Comparison of ENCODE assay signal across 23 mouse cellular contexts in the genomic region with DNA sequence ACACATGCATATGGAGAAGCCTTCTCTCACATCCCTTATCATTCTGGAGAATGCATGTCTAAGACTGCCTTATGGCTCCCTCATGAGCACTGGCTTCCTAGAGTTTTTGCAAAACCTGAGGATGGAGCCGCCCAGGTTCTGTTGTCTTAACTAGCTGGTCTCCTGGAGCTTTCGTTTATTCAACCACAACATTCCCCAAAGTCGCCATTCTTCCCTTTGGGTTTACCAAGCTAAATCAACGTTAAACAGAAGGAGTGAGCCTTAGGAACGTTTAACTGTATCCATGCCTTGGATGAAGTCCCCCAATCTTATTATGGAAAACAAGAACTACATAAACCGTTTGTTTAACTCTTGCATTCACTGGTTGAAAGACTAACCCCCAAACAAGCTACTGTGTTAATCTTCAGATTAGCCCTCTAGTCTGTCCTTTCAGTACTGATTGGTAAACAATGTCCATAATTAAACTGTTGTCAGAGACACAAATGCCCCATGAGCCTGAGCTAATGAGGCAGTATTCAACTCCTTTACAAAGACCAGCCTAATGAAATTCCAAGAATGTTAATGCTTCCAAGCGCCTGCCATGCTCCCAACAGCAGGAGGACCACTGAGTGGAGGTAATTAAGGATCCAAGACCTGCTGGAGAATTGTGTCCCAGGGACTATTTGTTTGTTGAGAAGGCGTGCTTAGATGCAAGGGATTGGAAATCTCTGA.
DNase-seq lines count a peak whose midpoint lies in the region; ATAC-seq lines count a peak whose summit lies in the region.
"Had no signal": no experiment of that assay in that cellular context is flagged by ENCODE, and none has a peak within 500 bp of the region (broad histone marks: within the 10 kb centered on the region; RNA-seq: fewer than 3 reads in every experiment).

No protein-coding gene starts in this region.

- intact Hi-C loops in heart, postnatal 10 days (cut with DNase I), result no loop called here
- intact Hi-C loops in gastrocnemius, postnatal 36 days (cut with DNase I), result no loop called here

- H3K36me3 ChIP-seq in heart, embryonic 10.5 days, result no peaks in the 10 kb centered on the region
- no peaks in the 10 kb centered on the region for H3K36me3 ChIP-seq in embryonic facial prominence, embryonic 10.5 days (replicated peaks)
- H3K36me3 ChIP-seq in forebrain, embryonic 16.5 days (ENCODE audit: control insufficient read depth, insufficient read depth), result no peaks in the 10 kb centered on the region
- H3K36me3 ChIP-seq: embryonic facial prominence, embryonic 15.5 days; G1E; liver, embryonic 15.5 days; lung, embryonic 15.5 days had no signal

- peaks cover 15% of the 10 kb centered on the region for H3K4me1 ChIP-seq in heart, embryonic 10.5 days
- peaks cover 7% of the 10 kb centered on the region; the same call in 1 of the 2 replicates for H3K4me1 ChIP-seq in embryonic facial prominence, embryonic 10.5 days
- no peaks in the 10 kb centered on the region for H3K4me1 ChIP-seq in forebrain, embryonic 16.5 days (replicated peaks; ENCODE audit: control insufficient read depth, insufficient read depth, low read length)
- H3K4me1 ChIP-seq: liver, embryonic 15.5 days had no signal

- no peaks in the 10 kb centered on the region for H3K9me3 ChIP-seq in heart, embryonic 10.5 days
- H3K9me3 ChIP-seq in embryonic facial prominence, embryonic 10.5 days, result no peaks in the 10 kb centered on the region
- H3K9me3 ChIP-seq in forebrain, embryonic 16.5 days (ENCODE audit: control insufficient read depth, low read length), result no peaks in the 10 kb centered on the region
- H3K9me3 ChIP-seq: embryonic facial prominence, embryonic 15.5 days; G1E; liver, embryonic 15.5 days; lung, embryonic 15.5 days had no signal

- no peaks in the 10 kb centered on the region for H3K27me3 ChIP-seq in heart, embryonic 10.5 days (ENCODE audit: insufficient read depth, poor library complexity, severe bottlenecking)
- peaks cover 77% of the 10 kb centered on the region for H3K27me3 ChIP-seq in embryonic facial prominence, embryonic 10.5 days (replicated peaks; ENCODE audit: low read depth, poor library complexity, severe bottlenecking)
- peaks cover 68% of the 10 kb centered on the region for H3K27me3 ChIP-seq in forebrain, embryonic 16.5 days (replicated peaks; ENCODE audit: control insufficient read depth, insufficient read depth, low read length)
- H3K27me3 ChIP-seq: CH12.LX; embryonic facial prominence, embryonic 15.5 days; liver, embryonic 15.5 days; lung, embryonic 15.5 days had no signal

- H3K9ac ChIP-seq in forebrain, embryonic 16.5 days (replicated peaks; ENCODE audit: low read depth, low read length), result no peak overlapping the region
- H3K9ac ChIP-seq: embryonic facial prominence, embryonic 15.5 days; liver, embryonic 15.5 days; lung, embryonic 15.5 days had no signal

- no peak overlapping the region for H3K4me2 ChIP-seq in forebrain, embryonic 16.5 days (ENCODE audit: low read length)
- H3K4me2 ChIP-seq: embryonic facial prominence, embryonic 15.5 days; liver, embryonic 15.5 days; lung, embryonic 15.5 days had no signal

- 36% methylated on average over 8 of the region's 8 CpGs for WGBS in heart, embryonic 10.5 days
- WGBS in embryonic facial prominence, embryonic 10.5 days, result 20% methylated on average over 8 of the region's 8 CpGs
- under 1% methylated on average over 8 of the region's 8 CpGs for WGBS in forebrain, embryonic 16.5 days

- no peak overlapping the region for H3K27ac ChIP-seq in heart, embryonic 10.5 days
- no peak overlapping the region for H3K27ac ChIP-seq in embryonic facial prominence, embryonic 10.5 days (replicated peaks)
- H3K27ac ChIP-seq in forebrain, embryonic 16.5 days (ENCODE audit: low read length), result no peak overlapping the region
- H3K27ac ChIP-seq: embryonic facial prominence, embryonic 15.5 days; liver, embryonic 15.5 days; lung, embryonic 15.5 days; macrophage had no signal

- DNase-seq in heart, embryonic 10.5 days (ENCODE audit: low spot score), result peak; percentile 60
- DNase-seq in heart, postnatal 10 days, result no peak
- DNase-seq in embryonic facial prominence, embryonic 10.5 days (ENCODE audit: low spot score), result peak; percentile 9
- peak; percentile 93 for DNase-seq in retina, postnatal 1 day
- no peak for DNase-seq in gastrocnemius, postnatal 36 days
- DNase-seq in lung, postnatal 14 days, result no peak
- DNase-seq in adrenal gland, postnatal 4 days (ENCODE audit: low spot score in 2 of 2), result no peak
- DNase-seq: adrenal gland, postnatal 14 days; B cell, adult 2 months; cerebellum, adult 9-11 months; gastrocnemius, postnatal 25 days; kidney, postnatal 4 days; liver; right cerebral cortex, postnatal 14 days had no signal

- peak; percentile 65; the same call in 1 of the 2 replicates for ATAC-seq in forebrain, embryonic 16.5 days
- ATAC-seq: hindbrain, embryonic 16.5 days; intestine, embryonic 16.5 days had no signal

- no peak overlapping the region for H3K4me3 ChIP-seq in heart, embryonic 10.5 days
- no peak overlapping the region for H3K4me3 ChIP-seq in embryonic facial prominence, embryonic 10.5 days
- H3K4me3 ChIP-seq in forebrain, embryonic 16.5 days (replicated peaks; ENCODE audit: low read length), result no peak overlapping the region
- H3K4me3 ChIP-seq: embryonic facial prominence, embryonic 15.5 days; liver, embryonic 15.5 days; lung, embryonic 15.5 days had no signal

Comparison
In these comparisons a context has a peak if more than half of its experiments do, and no peak if none do; other contexts are left out.
1. DNase-seq: peak in heart, embryonic 10.5 days (single experiment), embryonic facial prominence, embryonic 10.5 days (single experiment) and retina, postnatal 1 day (single experiment); none in heart, postnatal 10 days (0 of 2), gastrocnemius, postnatal 36 days (0 of 2), lung, postnatal 14 days (single experiment) and adrenal gland, postnatal 4 days (0 of 2).